In the genomic region with DNA sequence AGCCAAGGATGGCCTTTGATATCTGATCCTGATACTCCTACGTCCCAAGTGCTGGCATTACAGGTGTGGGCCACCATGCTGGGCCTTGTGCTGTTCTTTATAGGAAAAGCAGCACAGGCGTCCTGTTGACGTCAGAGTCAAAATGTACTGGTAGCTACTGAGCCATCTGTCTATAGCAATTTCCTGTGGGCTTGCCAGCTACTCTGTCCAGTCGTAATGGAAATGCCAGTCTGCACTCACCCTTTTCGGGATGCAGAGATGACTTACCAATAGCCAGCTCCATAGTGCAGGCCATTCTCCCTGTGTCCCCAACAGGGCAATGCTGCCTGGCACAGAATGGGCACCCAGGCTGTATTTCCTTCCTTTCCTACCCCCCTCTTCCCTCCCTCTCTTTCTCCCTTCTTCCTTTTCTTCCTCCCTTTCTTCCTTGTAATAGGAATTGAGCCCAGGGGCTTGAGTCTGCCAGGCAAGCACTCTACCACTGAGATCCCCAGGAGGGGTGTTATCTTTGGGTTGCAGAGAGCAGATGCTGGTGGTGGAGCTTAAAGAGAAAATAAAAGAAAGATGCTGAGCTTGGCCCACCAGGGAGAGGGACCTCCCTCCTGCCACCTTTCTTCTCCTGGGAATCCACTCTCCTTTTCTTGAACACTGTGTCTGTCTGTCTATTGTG, we compare ENCODE assay signal across 9 mouse cellular contexts.
DNase-seq lines count a peak whose midpoint lies in the region; ATAC-seq and TF ChIP-seq lines count a peak whose summit lies in the region.
"Had no signal": no experiment of that assay in that cellular context is flagged by ENCODE, and none has a peak within 500 bp of the region (broad histone marks: within the 10 kb centered on the region; RNA-seq: fewer than 3 reads in every experiment).

No protein-coding gene starts in this region.

- no peaks in the 10 kb centered on the region for H3K27me3 ChIP-seq in heart, adult 2 months (ENCODE audit: control insufficient read depth, insufficient read depth, low read length)
- no peaks in the 10 kb centered on the region for H3K27me3 ChIP-seq in embryonic facial prominence, embryonic 15.5 days
- no peaks in the 10 kb centered on the region for H3K27me3 ChIP-seq in limb, embryonic 12.5 days
- H3K27me3 ChIP-seq: liver, embryonic 13.5 days had no signal

- no peak for TF ChIP-seq EP300 in heart, adult 2 months (IDR thresholded peaks at IDR 0.05; ENCODE audit: insufficient read depth, low read depth, low read length)

- TF ChIP-seq POLR2A in heart, adult 2 months (IDR thresholded peaks at IDR 0.05; ENCODE audit: insufficient read depth, low read depth, low read length): no peak

- H3K9me3 ChIP-seq in embryonic facial prominence, embryonic 15.5 days (replicated peaks): no peaks in the 10 kb centered on the region
- no peaks in the 10 kb centered on the region for H3K9me3 ChIP-seq in limb, embryonic 12.5 days
- H3K9me3 ChIP-seq: liver, embryonic 13.5 days had no signal

- 58% methylated on average over 5 of the region's 5 CpGs for WGBS in heart, adult 2 months
- WGBS in embryonic facial prominence, embryonic 15.5 days: 73% methylated on average over 5 of the region's 5 CpGs
- 66% methylated on average over 5 of the region's 5 CpGs for WGBS in limb, embryonic 12.5 days

- H3K4me2 ChIP-seq in embryonic facial prominence, embryonic 15.5 days (replicated peaks): no peak overlapping the region
- no peak overlapping the region for H3K4me2 ChIP-seq in limb, embryonic 12.5 days
- H3K4me2 ChIP-seq: liver, embryonic 13.5 days had no signal

- no peak for DNase-seq in heart, adult 2 months
- DNase-seq in heart, postnatal 4 days: no peak
- peak; percentile 38 for DNase-seq in MN1 (ENCODE audit: low spot score)
- no peak for DNase-seq in thymus, postnatal 36 days
- no peak for DNase-seq in frontal cortex, postnatal 14 days (ENCODE audit: low spot score in 2 of 2)
- DNase-seq: liver, embryonic 13.5 days had no signal

- TF ChIP-seq CTCF in heart, adult 2 months (IDR thresholded peaks at IDR 0.05): no peak

- no peak overlapping the region for H3K9ac ChIP-seq in heart, adult 2 months (ENCODE audit: low read depth, low read length)
- no peak overlapping the region for H3K9ac ChIP-seq in embryonic facial prominence, embryonic 15.5 days
- H3K9ac ChIP-seq in limb, embryonic 12.5 days (replicated peaks): no peak overlapping the region
- H3K9ac ChIP-seq: liver, embryonic 13.5 days had no signal

- H3K79me2 ChIP-seq in heart, adult 2 months (replicated peaks; ENCODE audit: control insufficient read depth, insufficient read depth, low read length): no peaks in the 10 kb centered on the region

- H3K27ac ChIP-seq in heart, adult 2 months: peak overlapping the region; percentile 94
- peak overlapping the region; percentile 63 for H3K27ac ChIP-seq in embryonic facial prominence, embryonic 15.5 days (replicated peaks)
- peak overlapping the region; percentile 64 for H3K27ac ChIP-seq in limb, embryonic 12.5 days
- H3K27ac ChIP-seq: liver, embryonic 13.5 days had no signal

- H3K36me3 ChIP-seq in heart, adult 2 months (ENCODE audit: control insufficient read depth, insufficient read depth, low read length): peaks cover 9% of the 10 kb centered on the region
- H3K36me3 ChIP-seq in embryonic facial prominence, embryonic 15.5 days: no peaks in the 10 kb centered on the region
- no peaks in the 10 kb centered on the region for H3K36me3 ChIP-seq in limb, embryonic 12.5 days
- H3K36me3 ChIP-seq: liver, embryonic 13.5 days had no signal

- ATAC-seq in embryonic facial prominence, embryonic 15.5 days (ENCODE audit: insufficient number of reproducible peaks, low FRiP score, low TSS enrichment, low read depth): no peak
- ATAC-seq in limb, embryonic 12.5 days (ENCODE audit: insufficient number of reproducible peaks, insufficient read depth, low FRiP score, low TSS enrichment, low read depth): no peak
- ATAC-seq in megakaryocyte-erythroid progenitor cell, adult 5-6 weeks (replicated peaks; ENCODE audit: low FRiP score, low TSS enrichment, poor library complexity, severe bottlenecking): no peak

- H3K4me3 ChIP-seq in heart, adult 2 months: no peak overlapping the region
- H3K4me3 ChIP-seq in embryonic facial prominence, embryonic 15.5 days (replicated peaks): no peak overlapping the region
- H3K4me3 ChIP-seq in limb, embryonic 12.5 days (replicated peaks): no peak overlapping the region
- H3K4me3 ChIP-seq: liver, embryonic 13.5 days had no signal

- H3K4me1 ChIP-seq in heart, adult 2 months (ENCODE audit: control insufficient read depth, insufficient read depth, low read length): peaks cover 17% of the 10 kb centered on the region
- H3K4me1 ChIP-seq in embryonic facial prominence, embryonic 15.5 days: peaks cover 23% of the 10 kb centered on the region
- peaks cover 29% of the 10 kb centered on the region for H3K4me1 ChIP-seq in limb, embryonic 12.5 days (replicated peaks)

- intact Hi-C loops in heart, adult 2 months (cut with DNase I): no loop called here
